Mouse (Mus musculus): ENCODE measurements around the gene Gm28036. TPM values are rescaled to one million over a fixed set of nuclear protein-coding genes. Genes with fewer than 3 reads are reported as not detected.

The Gm28036 gene
- polyA plus RNA-seq, 1 experiment from 2014 or later = 6.2 TPM

- H3K27me3 ChIP-seq (ENCODE audit: control insufficient read depth, insufficient read depth, low read depth, low read length) = no peaks in the 10 kb centered on the region
- H3K36me3 ChIP-seq (ENCODE audit: control insufficient read depth, insufficient read depth) = peaks cover 27% of the 10 kb centered on the region
- no peak overlapping the region for H3K4me2 ChIP-seq (ENCODE audit: low read depth, low read length)
- H3K27ac ChIP-seq (ENCODE audit: low read length) = no peak overlapping the region
- no peak overlapping the region for H3K4me3 ChIP-seq (ENCODE audit: low read depth, low read length)
- 79% methylated on average over 5 of the region's 5 CpGs for WGBS (ENCODE audit: insufficient replicate concordance)
- no peaks in the 10 kb centered on the region for H3K9me3 ChIP-seq (replicated peaks; ENCODE audit: control insufficient read depth, low read length)
- no peak for ATAC-seq (ENCODE audit: low read depth)
- H3K4me1 ChIP-seq (ENCODE audit: control insufficient read depth, low read depth, low read length) = no peaks in the 10 kb centered on the region
- H3K9ac ChIP-seq (ENCODE audit: low read depth, low read length) = no peak overlapping the region
Measured at GRCm38 (mm10) chr2:156091926-156092325, 35.0 kb downstream of the Gm28036 start.

- H3K4me1 ChIP-seq (ENCODE audit: control insufficient read depth, low read depth, low read length) = no peaks in the 10 kb centered on the region
- no peak overlapping the region for H3K27ac ChIP-seq (ENCODE audit: low read length)
- H3K4me2 ChIP-seq (ENCODE audit: low read depth, low read length) = no peak overlapping the region
- no peak for ATAC-seq (ENCODE audit: low read depth)
- no peak overlapping the region for H3K4me3 ChIP-seq (ENCODE audit: low read depth, low read length)
- 88% methylated on average over 1 of the region's 1 CpGs for WGBS (ENCODE audit: insufficient replicate concordance)
- H3K27me3 ChIP-seq (ENCODE audit: control insufficient read depth, insufficient read depth, low read depth, low read length) = no peaks in the 10 kb centered on the region
- no peaks in the 10 kb centered on the region for H3K9me3 ChIP-seq (replicated peaks; ENCODE audit: control insufficient read depth, low read length)
- peaks cover 8% of the 10 kb centered on the region for H3K36me3 ChIP-seq (ENCODE audit: control insufficient read depth, insufficient read depth)
- no peak overlapping the region for H3K9ac ChIP-seq (ENCODE audit: low read depth, low read length)
Measured at GRCm38 (mm10) chr2:156089799-156090198, 37.1 kb downstream of the Gm28036 start.

GRCm38 (mm10) chr2:156087391-156088110 is 39.3 kb downstream of the Gm28036 start:
- Histone ChIP-seq H3K4me1 (ENCODE audit: control insufficient read depth, low read depth, low read length) (peaks cover 6% of the 10 kb centered on the region; the same call in 1 of the 2 replicates), H3K36me3 (ENCODE audit: control insufficient read depth, insufficient read depth) (peaks cover 5% of the 10 kb centered on the region; the same call in 1 of the 2 replicates), H3K9me3 (replicated peaks; ENCODE audit: control insufficient read depth, low read length) (no peaks in the 10 kb centered on the region), H3K27me3 (ENCODE audit: control insufficient read depth, insufficient read depth, low read depth, low read length) (no peaks in the 10 kb centered on the region), H3K4me2 (ENCODE audit: low read depth, low read length) (no peak overlapping the region), H3K4me3 (ENCODE audit: low read depth, low read length) (no peak overlapping the region), H3K27ac (ENCODE audit: low read length) (no peak overlapping the region), H3K9ac (ENCODE audit: low read depth, low read length) (no peak overlapping the region)
- 68% methylated on average over 7 of the region's 7 CpGs for WGBS (ENCODE audit: insufficient replicate concordance)
- ATAC-seq (ENCODE audit: low read depth) = no peak

GRCm38 (mm10) chr2:156084541-156084940 is 42.4 kb downstream of the Gm28036 start:
- H3K4me1 ChIP-seq (ENCODE audit: control insufficient read depth, low read depth, low read length) = peaks cover 6% of the 10 kb centered on the region; the same call in 1 of the 2 replicates
- WGBS (ENCODE audit: insufficient replicate concordance) = 77% methylated on average over 3 of the region's 3 CpGs
- ATAC-seq (ENCODE audit: low read depth) = no peak
- no peaks in the 10 kb centered on the region for H3K9me3 ChIP-seq (replicated peaks; ENCODE audit: control insufficient read depth, low read length)
- H3K27ac ChIP-seq (ENCODE audit: low read length) = no peak overlapping the region
- H3K4me2 ChIP-seq (ENCODE audit: low read depth, low read length) = no peak overlapping the region
- peaks cover under 1% of the 10 kb centered on the region; the same call in 1 of the 2 replicates for H3K36me3 ChIP-seq (ENCODE audit: control insufficient read depth, insufficient read depth)
- no peak overlapping the region for H3K4me3 ChIP-seq (ENCODE audit: low read depth, low read length)
- H3K27me3 ChIP-seq (ENCODE audit: control insufficient read depth, insufficient read depth, low read depth, low read length) = no peaks in the 10 kb centered on the region
- no peak overlapping the region for H3K9ac ChIP-seq (ENCODE audit: low read depth, low read length)

- Histone ChIP-seq H3K36me3 (ENCODE audit: control insufficient read depth, insufficient read depth) (peaks cover 18% of the 10 kb centered on the region), H3K27me3 (ENCODE audit: control insufficient read depth, insufficient read depth, low read depth, low read length) (no peaks in the 10 kb centered on the region), H3K9me3 (replicated peaks; ENCODE audit: control insufficient read depth, low read length) (no peaks in the 10 kb centered on the region), H3K27ac (ENCODE audit: low read length) (no peak overlapping the region), H3K4me2 (ENCODE audit: low read depth, low read length) (no peak overlapping the region), H3K4me3 (ENCODE audit: low read depth, low read length) (no peak overlapping the region), H3K9ac (ENCODE audit: low read depth, low read length) (no peak overlapping the region), H3K4me1 (ENCODE audit: control insufficient read depth, low read depth, low read length) (peaks cover 6% of the 10 kb centered on the region; the same call in 1 of the 2 replicates)
- ATAC-seq (ENCODE audit: low read depth) = no peak
- WGBS (ENCODE audit: insufficient replicate concordance) = 80% methylated on average over 7 of the region's 7 CpGs
Measured at GRCm38 (mm10) chr2:156080391-156080790, 46.5 kb downstream of the Gm28036 start.

- Histone ChIP-seq H3K9ac (ENCODE audit: low read depth, low read length) (no peak overlapping the region), H3K36me3 (ENCODE audit: control insufficient read depth, insufficient read depth) (peaks cover 18% of the 10 kb centered on the region), H3K4me2 (ENCODE audit: low read depth, low read length) (no peak overlapping the region), H3K4me3 (ENCODE audit: low read depth, low read length) (no peak overlapping the region), H3K27ac (ENCODE audit: low read length) (no peak overlapping the region), H3K9me3 (replicated peaks; ENCODE audit: control insufficient read depth, low read length) (no peaks in the 10 kb centered on the region), H3K27me3 (ENCODE audit: control insufficient read depth, insufficient read depth, low read depth, low read length) (no peaks in the 10 kb centered on the region), H3K4me1 (ENCODE audit: control insufficient read depth, low read depth, low read length) (peaks cover 6% of the 10 kb centered on the region; the same call in 1 of the 2 replicates)
- WGBS (ENCODE audit: insufficient replicate concordance) = 77% methylated on average over 4 of the region's 4 CpGs
- ATAC-seq (ENCODE audit: low read depth) = 0 out of 2 replicates have a peak, but pooled peaks have one; percentile 16
Measured at GRCm38 (mm10) chr2:156079674-156080073, 47.2 kb downstream of the Gm28036 start.

- Histone ChIP-seq H3K27me3 (ENCODE audit: control insufficient read depth, insufficient read depth, low read depth, low read length) (no peaks in the 10 kb centered on the region), H3K4me3 (ENCODE audit: low read depth, low read length) (no peak overlapping the region), H3K36me3 (ENCODE audit: control insufficient read depth, insufficient read depth) (peaks cover 18% of the 10 kb centered on the region), H3K4me2 (ENCODE audit: low read depth, low read length) (no peak overlapping the region), H3K27ac (ENCODE audit: low read length) (no peak overlapping the region), H3K9ac (ENCODE audit: low read depth, low read length) (no peak overlapping the region), H3K4me1 (ENCODE audit: control insufficient read depth, low read depth, low read length) (peaks cover 6% of the 10 kb centered on the region; the same call in 1 of the 2 replicates), H3K9me3 (replicated peaks; ENCODE audit: control insufficient read depth, low read length) (no peaks in the 10 kb centered on the region)
- no peak for ATAC-seq (ENCODE audit: low read depth)
- WGBS (ENCODE audit: insufficient replicate concordance) = 80% methylated on average over 8 of the region's 8 CpGs
Measured at GRCm38 (mm10) chr2:156079183-156079560, 47.7 kb downstream of the Gm28036 start.

- WGBS (ENCODE audit: insufficient replicate concordance) = 86% methylated on average over 16 of the region's 16 CpGs
- Histone ChIP-seq H3K4me1 (ENCODE audit: control insufficient read depth, low read depth, low read length) (peaks cover 6% of the 10 kb centered on the region; the same call in 1 of the 2 replicates), H3K27me3 (ENCODE audit: control insufficient read depth, insufficient read depth, low read depth, low read length) (no peaks in the 10 kb centered on the region), H3K4me2 (ENCODE audit: low read depth, low read length) (no peak overlapping the region), H3K27ac (ENCODE audit: low read length) (no peak overlapping the region), H3K4me3 (ENCODE audit: low read depth, low read length) (no peak overlapping the region), H3K9ac (ENCODE audit: low read depth, low read length) (no peak overlapping the region), H3K9me3 (replicated peaks; ENCODE audit: control insufficient read depth, low read length) (no peaks in the 10 kb centered on the region), H3K36me3 (ENCODE audit: control insufficient read depth, insufficient read depth) (peaks cover 18% of the 10 kb centered on the region)
- no peak for ATAC-seq (ENCODE audit: low read depth)
Measured at GRCm38 (mm10) chr2:156078421-156079182, 48.3 kb downstream of the Gm28036 start.

- Histone ChIP-seq H3K9me3 (replicated peaks; ENCODE audit: control insufficient read depth, low read length) (no peaks in the 10 kb centered on the region), H3K27me3 (ENCODE audit: control insufficient read depth, insufficient read depth, low read depth, low read length) (no peaks in the 10 kb centered on the region), H3K4me1 (ENCODE audit: control insufficient read depth, low read depth, low read length) (no peaks in the 10 kb centered on the region), H3K4me2 (ENCODE audit: low read depth, low read length) (no peak overlapping the region), H3K9ac (ENCODE audit: low read depth, low read length) (no peak overlapping the region), H3K4me3 (ENCODE audit: low read depth, low read length) (no peak overlapping the region), H3K27ac (ENCODE audit: low read length) (no peak overlapping the region), H3K36me3 (ENCODE audit: control insufficient read depth, insufficient read depth) (peaks cover 20% of the 10 kb centered on the region)
- 74% methylated on average over 7 of the region's 7 CpGs for WGBS (ENCODE audit: insufficient replicate concordance)
- ATAC-seq (ENCODE audit: low read depth) = no peak
Measured at GRCm38 (mm10) chr2:156077461-156077860, 49.4 kb downstream of the Gm28036 start.

Measured in liver, embryonic 16.5 days (tissue).